Mouse (Mus musculus): ENCODE results near the gene Bicdl1.

Gene Bicdl1

DNA sequence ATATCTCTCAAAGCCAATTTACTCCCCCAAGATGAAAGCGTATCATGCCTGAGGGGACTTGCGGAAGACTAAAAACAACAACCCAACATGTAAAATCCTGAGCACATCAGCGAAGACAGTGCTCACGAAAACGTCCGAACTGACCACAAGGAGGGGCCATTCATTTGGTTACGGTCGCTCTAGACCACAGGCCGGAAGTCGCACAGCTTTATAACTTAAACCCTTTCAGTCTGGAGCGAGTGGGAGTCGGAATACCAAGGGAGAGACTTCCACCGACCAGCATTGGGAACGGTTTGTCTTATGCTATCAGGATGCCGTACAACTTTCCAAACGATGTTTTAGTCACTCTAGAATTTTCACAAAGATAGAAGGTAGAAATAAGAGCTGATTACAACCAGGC is 5.4 kb downstream of the Bicdl1 start:
- DNase-seq (ENCODE audit: low spot score) = no peak

- no peak for DNase-seq (ENCODE audit: low spot score)
Observed at GRCm38 (mm10) chr5:115724422-115724821, 7.0 kb downstream of the Bicdl1 start.

DNA sequence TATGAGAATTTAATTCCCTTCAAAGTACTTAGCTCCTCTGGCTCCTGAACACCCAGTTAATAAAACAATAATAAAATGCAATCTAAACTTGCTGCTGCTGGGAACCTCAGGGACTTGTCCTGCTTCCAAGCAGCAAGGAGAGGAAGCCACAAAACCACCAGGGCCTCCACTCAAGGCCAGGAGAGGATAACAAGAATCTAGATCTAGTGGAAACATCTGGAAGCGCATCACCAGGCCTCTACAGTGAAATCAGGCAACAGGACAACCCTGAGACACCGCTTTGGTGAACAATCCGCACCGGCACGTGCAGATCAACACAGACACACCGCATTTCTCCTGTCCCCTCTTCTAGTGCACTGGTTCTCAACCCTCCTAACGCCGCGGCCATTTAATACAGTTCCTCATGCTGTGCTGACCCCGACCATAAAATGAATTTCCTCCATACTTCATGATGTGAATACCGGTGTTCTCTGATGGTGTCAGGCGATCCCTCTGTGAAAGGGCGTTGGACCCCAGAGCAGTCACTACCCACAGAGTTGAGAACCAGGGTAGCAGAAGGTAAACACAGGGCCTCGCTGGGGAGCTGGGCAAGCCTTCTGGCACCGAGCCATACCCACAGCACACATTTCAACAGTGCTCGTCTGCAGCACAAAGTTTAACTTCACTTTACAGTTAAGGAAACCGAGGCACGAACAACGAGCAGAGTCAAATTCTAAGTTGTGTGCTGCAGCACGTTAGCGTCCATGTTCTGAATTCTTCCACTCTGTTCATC is 9.0 kb downstream of the Bicdl1 start:
- no peak for DNase-seq (ENCODE audit: low spot score)

- no peak for DNase-seq (ENCODE audit: low spot score)
Observed at GRCm38 (mm10) chr5:115720761-115721160, 10.7 kb downstream of the Bicdl1 start.

GRCm38 (mm10) chr5:115717693-115718092 is 13.7 kb downstream of the Bicdl1 start:
- DNase-seq (ENCODE audit: low spot score) = no peak

DNA sequence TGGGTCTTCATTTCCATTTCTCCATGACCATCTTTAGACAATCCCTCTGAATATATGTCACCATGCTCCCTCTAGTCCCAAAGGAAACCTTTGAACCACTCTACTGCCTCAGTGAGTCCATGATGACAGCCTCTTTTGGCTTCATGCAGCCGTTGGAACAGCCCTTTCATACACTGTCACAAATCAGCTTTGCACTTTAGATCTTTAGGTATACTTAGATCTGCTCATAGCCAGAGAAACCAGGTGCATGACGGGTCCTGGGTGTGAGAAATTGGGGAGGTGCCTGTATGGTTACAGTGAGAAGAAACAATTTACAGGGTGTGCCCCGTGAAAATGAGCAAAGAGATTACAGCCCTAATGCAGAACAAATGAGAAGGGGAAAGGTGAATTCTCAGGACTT is 14.3 kb downstream of the Bicdl1 start:
- no peak for DNase-seq (ENCODE audit: low spot score)

- peak; percentile 10 for DNase-seq (ENCODE audit: low spot score)
Observed at GRCm38 (mm10) chr5:115716426-115716825, 15.0 kb downstream of the Bicdl1 start.

DNA sequence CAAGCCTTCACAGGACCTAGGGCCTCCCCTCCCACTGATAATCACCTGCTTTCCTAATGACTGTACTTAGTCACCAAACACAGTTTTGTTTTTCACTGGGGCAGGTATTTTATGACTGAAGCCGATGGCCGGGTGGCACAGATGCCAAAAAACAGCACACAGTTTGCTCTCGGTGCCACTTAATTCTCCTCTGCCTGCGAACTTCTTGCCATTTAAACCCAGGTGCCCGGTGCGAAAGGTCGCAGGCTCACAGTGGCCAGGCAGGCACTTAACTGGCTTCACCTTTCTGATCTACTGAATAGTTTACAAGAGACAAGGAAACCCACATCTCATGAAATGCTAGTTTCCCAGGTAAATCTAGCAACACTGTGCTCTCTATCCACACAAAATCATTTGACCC is 16.7 kb downstream of the Bicdl1 start:
- DNase-seq (ENCODE audit: low spot score) = no peak

DNA sequence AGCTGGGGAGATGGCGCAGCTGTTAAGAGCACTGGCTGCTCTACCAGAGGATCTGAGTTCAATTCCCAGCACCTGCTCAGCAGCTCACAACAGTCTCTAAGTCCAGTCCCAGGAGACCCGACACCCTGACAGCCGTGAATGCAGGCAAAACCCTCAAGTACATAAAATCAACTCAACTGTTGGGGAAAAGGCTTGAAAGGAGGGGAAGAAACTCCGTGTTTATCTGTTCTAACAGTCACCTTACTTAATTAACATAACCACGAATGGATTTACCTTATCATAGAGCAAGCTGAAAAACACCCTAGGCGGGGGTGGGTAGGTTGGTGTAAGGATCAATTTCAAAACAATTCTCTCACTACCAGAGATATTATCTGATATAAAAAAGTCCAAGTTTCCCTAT is 18.9 kb downstream of the Bicdl1 start:
- no peak for DNase-seq (ENCODE audit: low spot score)

DNA sequence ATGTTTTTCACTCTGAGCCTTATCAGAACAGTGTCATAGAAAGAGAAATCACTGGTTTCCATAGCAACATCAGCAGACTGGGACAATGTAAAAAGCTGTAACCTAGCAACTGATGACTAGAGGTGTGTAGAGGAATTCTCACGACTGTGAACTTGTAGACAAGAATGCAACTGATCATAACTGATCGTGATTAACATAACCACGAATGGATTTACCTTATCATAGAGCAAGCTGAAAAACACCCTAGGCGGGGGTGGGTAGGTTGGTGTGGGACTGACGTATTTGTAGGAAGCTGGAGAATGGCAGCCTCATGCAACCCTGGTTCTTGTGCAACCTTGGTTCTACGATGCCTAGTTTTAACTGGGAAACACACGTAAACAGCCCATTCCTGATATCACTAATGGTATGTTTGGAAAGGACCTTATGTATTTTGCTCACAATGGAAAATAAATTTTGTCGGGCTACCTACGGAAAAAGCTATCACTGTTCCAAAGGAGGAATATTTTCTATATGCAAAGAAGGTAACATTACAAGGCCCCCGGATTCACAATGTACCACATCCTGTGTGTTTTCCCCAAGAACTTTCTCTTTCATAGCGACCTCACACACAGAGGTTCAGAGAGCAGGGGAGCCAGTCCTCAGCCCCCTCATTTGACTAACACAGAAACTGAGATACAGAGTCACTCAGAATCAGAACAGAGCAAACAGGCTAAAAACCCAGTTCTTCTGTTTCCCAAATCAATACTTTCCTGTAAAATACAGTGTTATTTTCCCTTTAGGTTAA is 19.6 kb downstream of the Bicdl1 start:
- no peak for DNase-seq (ENCODE audit: low spot score)

- no peak for DNase-seq (ENCODE audit: low spot score)
Observed at GRCm38 (mm10) chr5:115710171-115710570, 21.2 kb downstream of the Bicdl1 start.

DNA sequence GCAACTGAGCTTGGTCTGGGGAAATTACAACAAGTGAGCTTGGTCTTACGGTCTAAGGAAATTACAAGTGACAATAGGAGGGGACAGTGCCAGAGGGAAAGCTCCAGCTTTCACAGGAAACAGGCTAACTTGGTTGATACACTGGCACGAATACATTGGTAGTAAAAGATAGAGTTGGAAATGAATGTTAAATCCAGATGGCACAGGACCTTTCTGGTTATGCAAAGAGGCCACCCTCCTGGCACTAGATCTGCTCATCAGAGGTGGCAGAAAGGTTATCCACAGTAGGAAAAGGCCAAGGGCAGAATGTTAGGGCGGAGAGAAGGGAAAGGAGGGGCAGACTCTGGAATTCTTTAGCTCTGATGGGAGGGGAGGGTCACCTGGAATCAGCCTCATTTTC is 22.5 kb downstream of the Bicdl1 start:
- DNase-seq (ENCODE audit: low spot score) = no peak

DNA sequence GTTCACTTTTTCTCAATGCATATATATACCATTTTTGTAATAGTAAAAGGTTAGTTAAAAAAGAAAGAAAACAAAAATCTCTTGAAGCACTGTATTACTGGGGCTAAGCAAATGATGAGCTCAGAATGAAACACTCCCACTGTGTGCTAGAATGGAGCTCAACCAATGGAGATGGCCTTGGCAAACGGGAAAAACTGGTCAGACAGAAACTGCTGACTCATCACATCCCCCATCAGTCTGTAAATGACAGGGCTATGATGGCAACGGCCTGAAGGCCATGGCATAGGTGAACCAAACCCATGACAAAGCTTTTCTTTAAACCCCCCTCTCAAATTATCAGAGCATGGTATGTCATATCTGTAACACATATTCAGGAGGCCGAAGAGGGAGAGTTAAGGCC is 29.4 kb downstream of the Bicdl1 start:
- DNase-seq (ENCODE audit: low spot score) = no peak

DNA sequence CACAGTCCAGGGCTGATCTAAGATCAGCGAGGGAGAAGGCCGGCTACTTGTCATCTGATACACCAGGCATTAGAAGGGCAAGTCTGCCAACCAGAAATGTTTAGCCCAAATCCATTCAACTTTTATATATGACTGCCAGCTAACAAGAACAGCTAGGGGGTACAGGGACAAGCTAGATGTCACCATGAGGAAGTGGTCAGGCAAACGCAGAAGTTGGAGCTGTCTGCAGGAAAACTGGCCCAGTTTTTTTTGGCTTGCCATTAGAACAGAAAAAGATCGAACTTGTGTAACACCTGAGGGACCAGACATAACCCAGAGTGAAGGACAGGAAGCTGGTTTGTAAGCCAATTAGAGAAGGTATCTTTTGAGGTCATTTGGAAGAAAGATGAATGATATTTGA is 30.2 kb downstream of the Bicdl1 start:
- no peak for DNase-seq (ENCODE audit: low spot score)

GRCm38 (mm10) chr5:115696811-115697210 is 34.6 kb downstream of the Bicdl1 start:
- no peak for DNase-seq (ENCODE audit: low spot score)

DNA sequence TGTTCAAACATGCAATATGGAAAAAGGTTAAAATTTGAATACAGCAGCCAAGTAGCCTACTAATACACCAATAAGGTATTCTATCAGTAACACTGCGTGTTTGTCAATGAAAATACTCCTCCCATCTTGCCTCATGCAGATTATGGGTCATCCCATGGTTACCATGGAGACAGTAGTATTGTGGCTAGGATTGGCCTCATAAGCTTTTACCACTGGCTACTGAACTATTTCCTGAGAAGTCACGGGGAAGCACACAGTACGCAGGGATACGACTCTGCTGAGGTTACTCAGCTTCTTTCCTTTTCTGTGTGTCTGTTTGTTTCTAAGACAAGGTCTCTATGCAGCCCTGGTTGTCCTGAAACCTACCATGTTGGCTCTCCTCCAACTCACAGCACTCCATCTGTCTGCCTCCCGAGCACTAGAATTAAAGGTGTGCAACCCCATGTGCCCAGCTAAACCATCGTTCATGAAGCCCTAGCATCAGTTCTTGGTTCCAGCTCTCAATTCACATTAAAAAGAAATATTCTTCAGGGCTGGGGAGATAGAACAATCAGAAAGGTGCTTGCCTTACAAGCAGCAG is 36.1 kb downstream of the Bicdl1 start:
- DNase-seq (ENCODE audit: low spot score) = no peak

DNA sequence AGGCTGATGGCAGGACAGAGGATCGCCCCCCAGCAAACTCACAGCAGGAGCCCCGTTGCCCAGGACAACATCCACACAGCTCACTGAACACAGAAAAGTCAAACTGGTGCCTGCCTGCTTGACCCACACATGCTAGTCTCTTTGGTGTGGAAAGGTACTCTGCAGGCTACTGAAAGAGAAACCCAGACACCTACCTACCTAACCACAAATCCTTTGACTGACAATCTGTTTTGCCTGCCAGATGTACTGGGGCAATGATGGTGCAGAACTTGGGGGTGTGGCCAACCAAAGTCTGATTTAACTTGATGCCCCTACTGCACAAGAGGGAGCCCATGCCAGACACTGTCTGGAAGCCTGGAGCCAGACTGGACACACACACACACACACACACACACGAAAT is 38.1 kb downstream of the Bicdl1 start:
- DNase-seq (ENCODE audit: low spot score) = no peak

GRCm38 (mm10) chr5:115686716-115687115 is 44.7 kb downstream of the Bicdl1 start:
- no peak for DNase-seq (ENCODE audit: low spot score)

- DNase-seq (ENCODE audit: low spot score) = no peak
Observed at GRCm38 (mm10) chr5:115685126-115685525, 46.3 kb downstream of the Bicdl1 start.

- no peak for DNase-seq (ENCODE audit: low spot score)
Observed at GRCm38 (mm10) chr5:115671846-115672245, 59.6 kb downstream of the Bicdl1 start.

- DNase-seq (ENCODE audit: low spot score) = no peak
Observed at GRCm38 (mm10) chr5:115670406-115670805, 61.0 kb downstream of the Bicdl1 start.

DNA sequence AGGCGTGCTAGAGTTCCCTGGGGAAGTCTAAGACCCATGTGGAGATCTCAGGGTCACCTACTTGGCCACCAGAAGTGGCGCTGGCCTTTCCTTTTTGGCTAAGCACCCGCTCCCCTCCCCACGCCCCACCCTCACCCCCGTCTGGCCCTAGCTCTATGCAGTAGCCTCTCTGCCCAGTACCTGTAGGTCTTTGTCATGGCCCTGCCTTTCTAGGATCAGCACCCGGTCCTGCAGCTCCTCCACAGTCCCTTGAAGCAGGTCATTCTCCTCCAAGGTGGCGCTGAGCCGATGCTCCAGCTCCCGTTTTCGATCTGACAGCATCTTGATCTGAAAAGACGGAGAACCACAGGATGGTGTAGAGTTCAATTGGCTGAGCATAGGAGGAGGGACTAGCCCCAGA is 61.4 kb downstream of the Bicdl1 start:
- DNase-seq (ENCODE audit: low spot score) = no peak

DNA sequence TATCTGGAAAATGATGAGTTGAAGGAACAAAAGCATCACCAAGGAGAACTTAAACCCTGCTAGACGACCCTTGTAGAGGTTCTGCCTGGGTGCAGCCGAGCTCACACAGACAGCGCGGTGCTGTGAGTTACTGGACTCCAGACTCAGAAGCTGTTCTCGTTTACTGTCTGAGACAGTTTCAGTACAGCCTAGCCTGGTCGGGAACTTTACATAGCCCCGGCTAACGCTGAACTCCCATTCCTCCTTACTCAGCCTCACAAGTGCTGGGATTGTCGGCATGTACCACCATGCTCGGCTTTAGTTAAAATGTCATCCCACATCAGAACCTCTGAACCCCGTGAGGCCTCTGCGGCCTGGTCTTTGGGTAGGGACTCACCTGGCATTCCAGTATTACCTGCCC is 62.4 kb downstream of the Bicdl1 start:
- no peak for DNase-seq (ENCODE audit: low spot score)
